Mouse (Mus musculus): ENCODE results near the gene Micu1. TPM values are rescaled to one million over a fixed set of nuclear protein-coding genes. Genes with fewer than 3 reads are reported as not detected.
"Not testable (repeated sequence)": the region's sequence is repeated elsewhere in the genome, so short reads cannot be mapped to it uniquely, and the experiment has no call there.

The Micu1 gene
- polyA plus RNA-seq, 1 experiment from 2014 or later, result 44.6 TPM

GRCm38 (mm10) chr10:59857157-59857556 lies 154.9 kb downstream of the Micu1 start:
- Histone ChIP-seq H3K36me3 (no peaks in the 10 kb centered on the region), H3K4me3 (no peak overlapping the region), H3K27me3 (replicated peaks) (no peaks in the 10 kb centered on the region), H3K4me1 (replicated peaks) (no peaks in the 10 kb centered on the region), H3K4me2 (no peak overlapping the region), H3K9me3 (replicated peaks) (no peaks in the 10 kb centered on the region), H3K9ac (no peak overlapping the region), H3K27ac (ENCODE audit: poor library complexity, severe bottlenecking) (no peak overlapping the region)
- 78% methylated on average over 5 of the region's 5 CpGs for WGBS
- ATAC-seq (ENCODE audit: insufficient number of reproducible peaks, low FRiP score), result no peak

- H3K27ac ChIP-seq (ENCODE audit: poor library complexity, severe bottlenecking), result no peak overlapping the region
- H3K4me3 ChIP-seq, result no peak overlapping the region
- H3K9ac ChIP-seq, result no peak overlapping the region
- peaks cover 9% of the 10 kb centered on the region for H3K4me1 ChIP-seq (replicated peaks)
- H3K36me3 ChIP-seq, result peaks cover 8% of the 10 kb centered on the region
- H3K27me3 ChIP-seq (replicated peaks), result no peaks in the 10 kb centered on the region
- 80% methylated on average over 9 of the region's 9 CpGs for WGBS
- no peaks in the 10 kb centered on the region for H3K9me3 ChIP-seq (replicated peaks)
- ATAC-seq (ENCODE audit: insufficient number of reproducible peaks, low FRiP score), result no peak
- H3K4me2 ChIP-seq, result no peak overlapping the region
Observed at GRCm38 (mm10) chr10:59860684-59861083, 158.4 kb downstream of the Micu1 start.

- WGBS, result 81% methylated on average over 10 of the region's 10 CpGs
- ATAC-seq (ENCODE audit: insufficient number of reproducible peaks, low FRiP score), result no peak
Observed at GRCm38 (mm10) chr10:59861201-59861600, 158.9 kb downstream of the Micu1 start.

GRCm38 (mm10) chr10:59862816-59863440 lies 160.7 kb downstream of the Micu1 start:
- ATAC-seq (ENCODE audit: insufficient number of reproducible peaks, low FRiP score), result no peak
- H3K4me3 ChIP-seq, result no peak overlapping the region
- H3K9me3 ChIP-seq (replicated peaks), result no peaks in the 10 kb centered on the region
- no peak overlapping the region for H3K27ac ChIP-seq (ENCODE audit: poor library complexity, severe bottlenecking)
- no peaks in the 10 kb centered on the region for H3K27me3 ChIP-seq (replicated peaks)
- 81% methylated on average over 6 of the region's 6 CpGs for WGBS
- no peak overlapping the region for H3K9ac ChIP-seq
- H3K36me3 ChIP-seq, result peaks cover 8% of the 10 kb centered on the region
- H3K4me1 ChIP-seq (replicated peaks), result peaks cover 9% of the 10 kb centered on the region
- H3K4me2 ChIP-seq, result no peak overlapping the region

More at GRCm38 (mm10) chr10:59861201-59861600, 158.9 kb downstream of the Micu1 start:
- Histone ChIP-seq H3K9ac (no peak overlapping the region), H3K9me3 (replicated peaks) (no peaks in the 10 kb centered on the region), H3K36me3 (peaks cover 8% of the 10 kb centered on the region), H3K4me1 (replicated peaks) (peaks cover 9% of the 10 kb centered on the region), H3K4me3 (no peak overlapping the region), H3K27me3 (replicated peaks) (no peaks in the 10 kb centered on the region), H3K4me2 (no peak overlapping the region), H3K27ac (ENCODE audit: poor library complexity, severe bottlenecking) (no peak overlapping the region)

- Histone ChIP-seq H3K36me3 (peaks cover 8% of the 10 kb centered on the region), H3K27ac (ENCODE audit: poor library complexity, severe bottlenecking) (no peak overlapping the region), H3K9ac (no peak overlapping the region), H3K27me3 (replicated peaks) (no peaks in the 10 kb centered on the region), H3K4me2 (no peak overlapping the region), H3K9me3 (replicated peaks) (no peaks in the 10 kb centered on the region), H3K4me3 (no peak overlapping the region), H3K4me1 (replicated peaks) (peaks cover 9% of the 10 kb centered on the region)
- no peak for ATAC-seq (ENCODE audit: insufficient number of reproducible peaks, low FRiP score)
- WGBS, result 38% methylated on average over 4 of the region's 4 CpGs
Observed at GRCm38 (mm10) chr10:59863620-59864019, 161.3 kb downstream of the Micu1 start.

DNA sequence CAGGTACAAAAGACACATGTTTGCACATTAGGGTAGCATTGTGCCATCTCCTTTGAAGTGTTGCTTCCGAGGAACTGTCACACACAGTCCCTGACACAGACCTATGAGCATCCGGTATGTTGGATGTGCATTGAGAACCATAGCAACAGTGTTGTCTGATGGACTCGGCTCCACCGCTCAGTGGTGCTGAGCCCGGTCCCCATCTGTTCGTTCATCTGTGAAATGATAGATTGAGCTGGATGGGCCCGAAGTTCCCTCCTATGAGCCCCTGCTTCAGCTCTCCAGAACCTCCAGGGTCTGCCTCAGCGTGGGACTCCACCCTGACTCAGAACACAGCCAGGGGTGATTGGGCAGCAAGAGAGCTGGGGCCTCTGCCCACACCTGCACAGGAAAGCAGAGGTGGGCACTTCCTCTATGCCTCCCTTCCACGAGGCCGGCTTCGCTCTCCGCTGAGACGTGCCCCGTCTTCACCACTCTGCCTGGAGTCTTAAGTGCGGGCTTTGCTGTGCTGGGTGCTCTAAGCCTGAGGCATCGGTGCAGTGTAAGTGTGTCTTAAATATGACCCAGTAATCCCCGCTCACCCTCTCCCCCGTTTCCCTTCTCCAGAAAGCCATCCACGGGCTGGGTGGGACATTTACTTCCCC lies 162.1 kb downstream of the Micu1 start:
- ATAC-seq (ENCODE audit: insufficient number of reproducible peaks, low FRiP score), result peak; percentile 12; the same call in 1 of the 2 replicates
- 87% methylated on average over 19 of the region's 19 CpGs for WGBS
- no peak overlapping the region for H3K9ac ChIP-seq
- peaks cover 9% of the 10 kb centered on the region for H3K4me1 ChIP-seq (replicated peaks)
- H3K4me3 ChIP-seq, result no peak overlapping the region
- peaks cover 8% of the 10 kb centered on the region for H3K36me3 ChIP-seq
- no peak overlapping the region for H3K27ac ChIP-seq (ENCODE audit: poor library complexity, severe bottlenecking)
- H3K4me2 ChIP-seq, result no peak overlapping the region
- H3K9me3 ChIP-seq (replicated peaks), result no peaks in the 10 kb centered on the region
- no peaks in the 10 kb centered on the region for H3K27me3 ChIP-seq (replicated peaks)

- peaks cover 8% of the 10 kb centered on the region for H3K36me3 ChIP-seq
- no peak overlapping the region for H3K27ac ChIP-seq (ENCODE audit: poor library complexity, severe bottlenecking)
- 34% methylated on average over 13 of the region's 13 CpGs for WGBS
- no peaks in the 10 kb centered on the region for H3K9me3 ChIP-seq (replicated peaks)
- H3K4me2 ChIP-seq, result no peak overlapping the region
- no peak overlapping the region for H3K4me3 ChIP-seq
- H3K27me3 ChIP-seq (replicated peaks), result no peaks in the 10 kb centered on the region
- peaks cover 9% of the 10 kb centered on the region for H3K4me1 ChIP-seq (replicated peaks)
- H3K9ac ChIP-seq, result no peak overlapping the region
- peak; percentile 79 for ATAC-seq (ENCODE audit: insufficient number of reproducible peaks, low FRiP score)
Observed at GRCm38 (mm10) chr10:59864884-59865726, 162.8 kb downstream of the Micu1 start.

GRCm38 (mm10) chr10:59868266-59868665 lies 166.0 kb downstream of the Micu1 start:
- H3K27me3 ChIP-seq (replicated peaks), result no peaks in the 10 kb centered on the region
- no peak overlapping the region for H3K27ac ChIP-seq (ENCODE audit: poor library complexity, severe bottlenecking)
- peaks cover 4% of the 10 kb centered on the region for H3K36me3 ChIP-seq
- WGBS, result 58% methylated on average over 11 of the region's 11 CpGs
- H3K4me1 ChIP-seq (replicated peaks), result peaks cover 6% of the 10 kb centered on the region
- 0 out of 2 replicates have a peak, but pooled peaks cover 4% of the 10 kb centered on the region for H3K9me3 ChIP-seq (replicated peaks)
- H3K4me2 ChIP-seq, result no peak overlapping the region
- H3K9ac ChIP-seq, result no peak overlapping the region
- no peak overlapping the region for H3K4me3 ChIP-seq
- ATAC-seq (ENCODE audit: insufficient number of reproducible peaks, low FRiP score), result no peak

DNA sequence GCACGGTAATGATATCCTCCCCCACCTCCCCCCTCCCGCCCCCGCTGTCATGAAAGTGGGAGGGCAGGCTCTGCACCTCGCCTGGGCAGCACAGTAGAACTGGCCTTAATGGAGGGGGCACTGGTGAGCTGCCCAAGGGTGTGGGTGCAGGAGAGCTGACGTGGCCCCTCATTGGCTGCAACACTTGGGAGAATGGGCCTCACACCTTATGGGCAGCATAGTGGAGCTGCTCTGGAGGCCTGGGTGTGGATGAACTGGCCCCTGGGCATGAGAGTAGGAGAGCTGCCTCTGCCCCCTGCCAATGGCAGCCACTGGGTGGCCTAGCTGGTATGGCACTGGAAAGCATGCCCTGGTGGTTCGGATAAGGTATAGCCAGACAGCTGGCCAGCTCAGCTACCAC lies 167.8 kb downstream of the Micu1 start:
- Histone ChIP-seq H3K9me3 (replicated peaks) (0 out of 2 replicates have a peak, but pooled peaks cover 4% of the 10 kb centered on the region), H3K36me3 (no peaks in the 10 kb centered on the region), H3K27me3 (replicated peaks) (no peaks in the 10 kb centered on the region), H3K4me1 (replicated peaks) (no peaks in the 10 kb centered on the region), H3K4me3 (no peak overlapping the region), H3K27ac (ENCODE audit: poor library complexity, severe bottlenecking) (no peak overlapping the region), H3K9ac (no peak overlapping the region), H3K4me2 (no peak overlapping the region)
- 83% methylated on average over 6 of the region's 6 CpGs for WGBS
- ATAC-seq (ENCODE audit: insufficient number of reproducible peaks, low FRiP score), result no peak

DNA sequence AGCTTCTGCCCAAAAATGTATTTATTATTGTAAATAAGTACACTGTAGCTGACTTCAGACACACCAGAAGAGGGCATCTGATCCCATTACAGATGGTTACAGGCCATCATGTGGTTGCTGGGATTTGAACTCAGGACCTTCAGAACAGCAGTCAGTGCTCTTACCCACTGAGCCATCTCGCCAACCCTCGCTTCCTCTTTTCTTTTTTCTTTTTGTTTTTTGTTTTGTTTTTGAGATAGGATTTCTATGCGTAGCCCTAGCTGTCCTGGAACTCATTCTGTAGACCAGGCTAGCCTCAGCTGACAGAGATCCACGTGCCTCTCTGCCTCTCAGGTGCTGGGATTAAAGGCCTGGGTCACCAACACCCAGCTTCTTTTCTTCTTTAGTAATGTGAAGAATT lies 170.4 kb downstream of the Micu1 start:
- WGBS, result 89% methylated on average over 4 of the region's 4 CpGs
- not testable (repeated sequence) for H3K27me3 ChIP-seq (replicated peaks); H3K9ac ChIP-seq; H3K4me3 ChIP-seq; H3K4me1 ChIP-seq (replicated peaks); H3K36me3 ChIP-seq; H3K9me3 ChIP-seq (replicated peaks); ATAC-seq (ENCODE audit: insufficient number of reproducible peaks, low FRiP score); H3K27ac ChIP-seq (ENCODE audit: poor library complexity, severe bottlenecking); H3K4me2 ChIP-seq

- no peaks in the 10 kb centered on the region for H3K36me3 ChIP-seq
- 86% methylated on average over 5 of the region's 5 CpGs for WGBS
- no peak overlapping the region for H3K4me3 ChIP-seq
- ATAC-seq (ENCODE audit: insufficient number of reproducible peaks, low FRiP score), result no peak
- H3K27me3 ChIP-seq (replicated peaks), result no peaks in the 10 kb centered on the region
- no peak overlapping the region for H3K4me2 ChIP-seq
- H3K9me3 ChIP-seq (replicated peaks), result 0 out of 2 replicates have a peak, but pooled peaks cover 4% of the 10 kb centered on the region
- no peaks in the 10 kb centered on the region for H3K4me1 ChIP-seq (replicated peaks)
- H3K9ac ChIP-seq, result no peak overlapping the region
- H3K27ac ChIP-seq (ENCODE audit: poor library complexity, severe bottlenecking), result no peak overlapping the region
Observed at GRCm38 (mm10) chr10:59873206-59873605, 170.9 kb downstream of the Micu1 start.
